Mouse (Mus musculus) natural killer cell, adult 2 months (primary cell): ENCODE results near the gene Traf3.

Experiments
- DNase-seq, 2 experiments: peaks; one replicate each; pipeline ENCODE4 v3.0.0; 2022; ENCODE audit warnings: low spot score in 2 of 2

The Traf3 gene

DNA sequence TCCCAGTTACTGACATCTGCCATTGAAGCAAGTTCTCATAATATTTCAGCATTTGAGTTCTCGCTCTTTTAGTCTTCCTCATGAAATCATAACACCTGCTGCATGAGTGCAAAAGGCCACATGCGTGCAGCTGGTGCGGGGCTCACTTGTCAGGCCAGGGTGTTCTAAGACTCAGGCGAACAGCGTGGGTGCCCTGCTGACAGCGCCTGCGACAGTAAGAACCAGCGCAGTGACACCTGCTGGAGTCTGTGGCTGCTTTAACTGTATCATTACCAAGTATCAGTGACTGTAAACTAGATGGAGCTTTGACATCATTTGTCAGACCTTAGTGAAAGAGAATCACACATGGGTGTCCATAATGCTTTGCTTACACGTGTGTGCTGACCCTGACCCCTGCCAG is 85.1 kb downstream of the Traf3 start:
- DNase-seq, result no peak

DNA sequence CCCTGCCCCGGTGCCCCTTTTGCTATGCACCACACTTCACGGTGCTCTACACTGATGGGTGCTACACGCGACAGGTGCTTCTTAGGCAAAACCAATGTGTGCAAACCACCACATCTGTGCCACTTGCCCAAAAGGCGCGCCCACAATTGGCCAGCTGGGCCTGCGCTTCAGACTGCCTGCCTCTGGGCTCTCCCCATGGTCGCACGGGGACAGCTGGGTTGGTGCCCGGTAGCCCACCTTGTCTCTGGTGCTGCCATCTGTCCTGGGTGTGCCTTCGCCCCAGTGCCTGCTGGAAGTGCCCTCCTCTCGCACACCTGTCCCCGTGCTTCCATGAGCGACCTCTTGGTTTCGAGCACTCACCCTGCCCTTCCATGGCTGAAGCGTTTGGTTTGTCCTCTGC is 97.5 kb downstream of the Traf3 start:
- no peak for DNase-seq

DNA sequence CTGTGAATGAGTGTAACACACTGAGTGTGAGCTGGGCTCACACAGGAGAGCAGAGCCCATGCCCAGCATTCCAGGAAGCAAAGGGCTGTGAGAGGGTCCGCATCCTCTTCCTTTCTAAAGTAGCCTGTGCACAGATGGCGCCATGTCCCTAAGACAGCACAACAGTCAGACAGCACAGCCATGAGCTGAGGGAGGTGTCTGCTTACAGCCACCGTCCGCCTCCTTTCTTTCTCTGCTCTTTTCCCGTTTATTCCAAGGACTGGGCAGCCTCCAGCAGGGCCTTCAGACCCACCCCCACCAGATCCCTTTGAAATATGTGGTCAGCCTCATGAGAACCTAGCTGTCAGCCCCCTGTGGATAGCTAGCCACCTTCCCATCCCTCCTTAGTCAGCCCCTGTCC is 99.0 kb downstream of the Traf3 start:
- DNase-seq, result no peak

DNA sequence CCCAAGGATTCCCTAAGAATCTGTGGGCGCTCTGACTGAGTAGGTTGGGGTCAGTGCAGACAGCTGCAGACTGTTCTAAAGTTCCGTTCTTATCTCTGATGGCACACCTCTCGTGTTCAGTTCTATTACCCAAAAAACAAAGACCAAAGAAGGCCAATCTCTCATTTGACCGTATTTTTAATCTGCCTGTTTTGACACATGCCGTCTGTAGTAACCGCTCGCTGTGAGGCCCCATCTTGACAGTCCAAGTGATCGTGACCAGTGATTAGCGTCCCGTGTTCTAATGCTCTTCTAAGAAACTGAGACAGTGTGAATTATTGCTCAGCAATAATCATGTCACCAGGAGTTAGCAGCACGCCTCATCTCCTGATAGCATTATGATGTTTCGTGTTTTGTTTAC is 100.4 kb downstream of the Traf3 start:
- DNase-seq, result no peak

DNA sequence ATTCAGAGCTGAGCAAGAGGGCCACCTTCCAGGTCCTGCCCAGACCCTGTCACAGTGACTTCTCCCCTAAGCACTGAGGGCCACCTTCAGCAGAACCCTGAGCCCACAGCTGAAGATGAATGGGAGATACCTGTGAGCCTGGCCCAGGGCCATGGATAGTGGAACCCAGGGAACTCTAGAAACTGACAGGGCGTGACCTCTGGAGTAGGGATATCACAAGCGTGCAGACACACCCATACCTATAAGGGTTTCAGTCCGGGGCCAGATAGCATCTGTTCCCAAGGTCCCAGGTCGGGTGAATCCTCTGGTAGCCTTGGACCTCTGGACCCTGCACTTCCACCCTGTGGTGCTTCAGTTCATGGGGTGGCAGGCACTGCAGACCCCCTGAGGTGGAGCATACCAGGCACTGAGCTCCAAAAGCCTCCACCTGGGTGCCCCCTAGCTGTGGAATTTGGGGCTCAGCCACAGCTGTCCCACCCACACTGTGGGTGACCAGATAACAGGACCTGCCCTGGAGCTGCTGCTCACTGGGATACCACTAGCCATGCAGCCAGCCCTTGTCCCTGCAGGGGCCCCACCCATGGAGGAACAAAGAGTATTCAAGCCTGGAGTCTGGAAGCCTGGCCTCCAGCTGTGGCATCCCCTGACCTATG is 101.6 kb downstream of the Traf3 start:
- DNase-seq, result no peak

DNA sequence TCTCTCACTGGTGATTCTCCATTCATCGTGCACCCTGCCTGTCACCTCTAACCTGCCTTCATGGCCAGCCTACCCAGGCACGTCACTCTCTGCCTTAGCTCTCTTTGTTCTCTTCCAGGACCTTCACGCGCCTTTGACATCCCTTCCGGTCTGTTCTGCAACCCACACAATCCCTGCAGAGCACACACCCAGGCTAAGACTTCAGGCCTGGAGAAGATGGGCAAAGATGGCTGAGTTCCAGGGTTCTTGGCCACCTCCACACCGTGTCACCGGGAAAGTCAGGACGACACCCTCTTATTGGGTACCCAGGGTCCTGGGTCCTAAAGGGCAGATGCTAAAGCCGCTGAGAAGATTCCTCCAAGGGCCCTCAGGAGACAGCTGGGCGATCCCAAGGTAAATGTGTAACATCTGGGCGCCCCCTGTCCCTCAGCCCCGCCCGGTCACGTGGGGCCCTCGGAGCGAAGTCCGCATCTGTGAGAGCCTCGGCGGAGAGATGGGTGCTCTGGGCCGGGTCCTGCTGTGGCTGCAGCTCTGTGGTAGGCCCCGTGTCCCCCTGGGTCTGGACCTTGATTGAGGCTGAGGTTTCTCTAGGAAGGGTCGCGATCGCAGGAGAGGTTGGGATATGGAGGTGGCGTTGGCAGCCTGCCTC is 104.6 kb downstream of the Traf3 start, which contains the start of gene Amn:
Amn (plus strand) TSS at position 467 of the 649 bp plus-strand sequence.
- no peak for DNase-seq

DNA sequence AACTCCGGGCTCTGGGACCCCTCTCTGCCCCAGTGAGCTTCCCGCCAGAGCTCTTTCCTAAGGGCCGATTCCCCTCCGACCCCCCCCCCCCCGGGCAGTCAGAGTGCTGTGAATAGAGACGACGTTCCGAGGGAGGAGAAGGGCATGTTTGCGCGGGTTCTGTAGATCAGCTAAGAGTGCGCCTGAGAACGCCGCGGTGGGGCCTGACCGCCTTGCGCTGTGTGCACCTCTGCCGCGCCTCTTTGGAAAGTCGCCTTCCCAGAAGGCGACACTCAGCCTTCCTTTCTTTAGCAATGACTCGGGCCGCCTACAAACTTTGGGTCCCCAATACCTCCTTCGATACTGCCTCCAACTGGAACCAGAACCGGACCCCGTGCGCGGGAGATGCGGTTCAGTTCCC is 105.2 kb downstream of the Traf3 start:
- no peak for DNase-seq

DNA sequence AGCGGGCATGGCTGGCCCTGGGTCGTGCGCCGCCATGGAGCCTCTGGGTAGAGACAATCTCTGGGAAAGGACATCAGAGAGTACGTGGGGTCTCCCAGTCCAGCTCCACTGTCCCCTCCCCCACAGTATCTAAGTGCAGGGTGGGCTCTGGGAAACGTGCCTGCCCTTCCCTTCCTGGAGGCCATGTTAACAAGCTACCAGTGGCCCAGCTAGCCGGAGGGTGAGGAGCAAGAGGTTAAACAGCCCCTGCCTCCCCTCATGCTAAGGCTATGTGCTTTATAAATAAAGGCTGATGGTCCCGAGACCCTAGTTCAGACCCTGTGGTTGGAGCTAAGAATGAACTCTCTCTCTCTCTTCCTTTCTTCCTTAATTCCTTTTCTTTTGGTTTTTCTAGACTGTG is 105.8 kb downstream of the Traf3 start:
- DNase-seq, result no peak

DNA sequence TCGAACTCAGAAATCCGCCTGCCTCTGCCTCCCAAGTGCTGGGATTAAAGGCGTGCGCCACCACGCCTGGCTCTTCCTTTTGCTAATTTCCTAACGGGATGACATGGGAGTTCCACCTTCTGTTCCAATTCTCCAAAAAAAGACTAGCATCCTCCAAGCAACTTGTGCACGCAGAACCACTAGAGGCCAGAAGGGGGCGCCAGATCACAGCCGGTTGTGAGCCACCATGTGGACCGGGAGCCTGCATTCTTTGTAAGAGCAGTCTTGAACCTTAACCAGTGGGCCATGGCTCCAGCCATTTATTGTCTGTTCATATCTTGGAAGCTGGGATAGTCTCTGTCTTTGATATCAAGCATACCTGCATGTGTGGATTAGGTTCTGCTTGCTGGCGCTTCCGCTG is 106.2 kb downstream of the Traf3 start:
- peak; percentile 19 to 53 for DNase-seq

DNA sequence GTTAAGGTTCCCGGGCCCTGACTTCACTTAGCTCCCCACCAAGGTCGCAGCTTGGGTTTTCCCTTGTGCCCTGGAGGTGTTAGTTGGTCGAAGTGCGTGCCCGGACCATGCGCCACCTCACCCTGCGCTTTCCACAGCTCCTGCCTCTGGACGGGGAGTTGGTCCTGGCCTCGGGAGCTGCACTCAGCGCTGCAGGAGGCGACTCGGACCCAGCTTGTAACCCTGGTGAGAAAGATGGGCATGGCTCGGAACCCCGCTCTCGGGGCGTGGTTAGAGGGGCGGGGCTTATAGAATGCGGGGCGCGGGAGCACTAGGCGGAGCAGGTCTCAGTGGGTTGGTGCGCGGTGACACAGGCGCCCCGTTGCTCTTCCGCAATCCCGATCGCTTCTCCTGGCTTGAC is 107.8 kb downstream of the Traf3 start:
- DNase-seq, result no peak

DNA sequence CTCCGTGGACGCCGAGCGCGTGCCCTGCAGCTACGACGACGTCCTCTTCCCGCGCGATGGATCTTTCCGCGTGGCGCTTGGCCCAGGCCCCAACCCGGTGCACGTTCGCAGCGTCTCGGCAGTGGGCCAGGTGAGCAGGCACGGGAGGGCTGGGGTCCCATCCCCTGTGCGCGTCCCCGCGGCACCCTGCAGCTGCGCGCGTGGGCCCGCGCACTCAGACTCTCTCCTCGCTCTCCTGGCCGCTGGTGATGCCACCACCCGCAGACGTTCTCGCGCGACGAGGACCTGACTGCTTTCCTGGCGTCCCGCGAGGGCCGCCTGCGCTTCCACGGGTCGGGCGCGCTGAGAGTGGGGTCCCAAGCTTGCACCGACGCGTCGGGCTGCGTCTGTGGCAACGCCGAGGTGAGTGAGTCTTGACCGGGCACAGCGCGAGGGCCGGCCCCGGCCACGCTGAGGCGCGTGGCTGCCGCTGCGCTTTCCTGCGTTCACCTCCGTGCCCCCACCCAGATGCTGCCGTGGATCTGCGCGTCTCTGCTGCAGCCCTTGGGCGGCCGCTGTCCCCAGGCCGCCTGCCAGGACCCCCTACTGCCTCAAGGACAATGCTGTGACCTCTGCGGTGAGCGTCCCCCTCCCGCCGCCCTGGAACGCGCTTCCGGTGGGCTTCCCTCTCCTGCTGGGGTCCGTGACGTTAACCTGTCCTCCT is 108.4 kb downstream of the Traf3 start:
- DNase-seq, result no peak

DNA sequence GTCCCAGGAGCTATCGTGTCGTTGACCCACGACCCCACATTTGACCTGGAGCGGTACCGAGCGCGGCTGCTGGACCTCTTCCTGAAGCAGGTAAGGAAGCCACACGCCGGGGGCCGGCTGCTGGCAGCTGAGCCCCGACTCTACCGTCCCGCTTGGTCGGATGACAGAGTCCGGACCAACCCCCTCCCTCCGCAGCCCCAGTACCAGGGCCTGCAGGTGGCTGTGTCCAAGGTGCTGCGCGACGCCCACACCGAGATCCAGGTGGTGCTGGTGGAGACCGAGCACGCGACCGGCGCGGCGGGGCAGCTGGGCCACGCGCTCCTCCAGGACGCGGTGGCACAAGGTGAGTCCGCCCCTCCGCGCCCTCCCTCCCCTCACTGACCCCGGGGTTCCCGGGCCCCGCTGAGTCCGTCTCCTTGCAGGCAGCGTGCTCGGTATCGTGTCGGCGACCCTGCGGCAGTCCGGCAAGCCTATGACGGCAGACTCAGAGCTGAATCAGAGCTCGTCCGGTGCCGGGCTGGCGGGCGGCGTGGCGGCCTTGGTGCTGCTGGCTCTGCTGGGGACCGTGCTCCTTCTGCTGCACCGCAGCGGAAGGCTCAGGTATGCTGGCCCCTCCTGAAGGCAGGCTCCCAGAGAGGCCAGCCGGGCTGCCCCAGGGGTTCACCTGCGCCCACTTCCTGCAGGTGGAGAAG is 109.1 kb downstream of the Traf3 start:
- no peak for DNase-seq

DNA sequence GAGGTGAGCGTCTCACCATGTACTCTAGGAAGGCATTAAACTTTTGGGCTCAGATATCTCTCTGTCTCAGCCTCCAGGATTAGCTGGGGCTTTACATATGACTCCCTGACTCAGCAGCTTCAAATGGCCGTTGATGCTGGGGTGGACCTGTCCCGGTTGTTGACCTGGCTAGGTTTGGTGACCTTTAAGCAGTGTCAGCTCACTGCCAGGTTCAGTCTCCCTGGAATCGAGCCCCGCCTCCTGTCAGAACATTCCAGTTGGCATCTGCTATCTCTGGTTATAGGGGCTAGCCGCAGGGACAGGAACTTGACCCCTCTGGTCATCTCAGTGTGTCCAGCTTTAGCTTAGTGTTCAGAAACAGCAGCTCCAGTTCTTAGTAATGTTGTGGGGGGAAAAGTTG is 110.2 kb downstream of the Traf3 start:
- DNase-seq, result no peak

DNA sequence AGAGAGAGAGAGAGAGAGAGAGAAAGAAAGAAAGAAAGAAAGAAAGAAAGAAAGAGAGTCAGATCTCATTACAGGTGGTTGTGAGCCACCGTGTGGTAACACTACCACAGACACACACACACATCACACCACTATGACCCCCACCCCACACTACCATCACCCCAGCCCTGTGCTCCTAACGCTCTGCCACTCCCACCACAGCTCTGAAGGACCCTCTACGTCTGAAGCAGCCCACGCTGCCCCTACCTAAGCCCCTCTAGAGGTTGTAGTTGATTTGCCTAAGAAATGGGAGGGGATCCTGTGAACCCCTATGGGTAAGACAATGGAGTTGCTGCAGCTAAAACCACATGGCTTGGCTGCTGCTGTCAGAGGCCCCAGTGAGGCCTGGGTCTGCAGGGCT is 117.4 kb downstream of the Traf3 start:
- no peak for DNase-seq

DNA sequence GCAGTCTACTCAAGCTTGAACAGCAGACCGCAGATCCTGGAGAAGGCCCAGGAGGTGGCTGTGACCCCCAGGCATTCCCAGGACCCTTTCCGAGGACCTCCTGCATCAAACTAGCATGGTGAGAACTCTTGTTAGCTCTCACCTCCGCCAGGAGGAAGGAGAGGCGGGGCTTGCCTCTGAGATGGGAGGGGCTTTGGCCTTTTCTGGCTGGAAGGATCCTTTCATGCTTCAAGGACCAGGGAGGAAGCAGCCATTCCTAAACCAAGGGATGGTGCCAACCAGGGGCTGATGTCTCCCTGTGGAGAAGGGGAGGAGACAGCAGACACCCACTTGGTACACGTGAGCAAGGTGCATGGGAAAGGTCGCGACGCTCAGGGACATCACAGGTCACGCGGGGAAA is 118.4 kb downstream of the Traf3 start:
- DNase-seq, result no peak

DNA sequence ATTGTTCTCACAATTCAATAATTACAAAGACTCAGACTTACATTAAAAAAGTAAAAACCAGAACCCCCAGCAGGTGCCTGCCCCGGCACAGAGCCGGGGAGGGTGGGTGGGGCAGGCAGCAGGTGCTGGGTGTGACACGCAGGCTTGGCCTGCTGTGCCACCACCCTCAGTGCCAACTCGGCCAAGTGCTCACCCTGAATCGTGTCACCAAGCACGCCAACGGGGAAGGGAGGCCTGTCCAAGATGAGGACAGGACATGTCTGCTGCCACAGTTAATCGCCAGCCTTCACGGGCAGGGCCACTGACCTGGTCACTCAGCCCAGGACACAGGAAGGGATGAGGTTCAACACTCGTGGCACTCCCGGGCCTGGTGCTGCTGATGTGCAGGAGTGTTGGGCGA is 126.9 kb downstream of the Traf3 start:
- no peak for DNase-seq

DNA sequence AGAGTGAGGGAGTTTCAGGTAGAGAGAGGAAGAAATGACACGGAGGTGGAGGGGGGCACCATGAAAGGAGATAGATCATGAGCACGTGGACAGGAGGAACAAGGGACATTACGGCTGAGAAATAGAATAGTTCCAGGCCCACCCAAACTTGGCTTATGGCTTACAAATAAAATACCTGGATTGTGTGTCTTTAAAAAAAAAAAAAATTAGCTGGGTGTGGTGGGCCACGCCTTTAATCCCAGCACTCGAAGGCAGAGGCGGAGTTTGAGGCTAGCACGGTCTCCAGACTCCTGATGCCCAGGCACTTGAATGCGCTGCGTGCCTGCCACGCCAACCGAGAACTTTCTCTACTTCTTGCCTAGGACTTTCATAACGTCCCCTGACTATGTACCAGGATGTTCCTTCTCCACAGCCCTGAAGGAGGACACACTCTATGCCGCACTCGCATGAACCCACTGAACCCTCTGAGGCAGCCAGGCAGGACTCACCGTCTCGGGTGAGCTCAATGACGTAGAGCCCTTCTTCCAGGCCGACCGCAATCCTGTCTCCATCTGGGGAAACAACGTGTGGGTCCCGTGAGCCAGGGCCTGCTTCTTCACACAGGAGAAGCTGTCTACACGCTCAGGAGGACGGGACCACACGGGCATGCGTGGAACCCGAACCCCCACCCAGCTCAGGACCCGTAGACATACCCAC is 135.3 kb downstream of the Traf3 start:
- DNase-seq, result no peak

DNA sequence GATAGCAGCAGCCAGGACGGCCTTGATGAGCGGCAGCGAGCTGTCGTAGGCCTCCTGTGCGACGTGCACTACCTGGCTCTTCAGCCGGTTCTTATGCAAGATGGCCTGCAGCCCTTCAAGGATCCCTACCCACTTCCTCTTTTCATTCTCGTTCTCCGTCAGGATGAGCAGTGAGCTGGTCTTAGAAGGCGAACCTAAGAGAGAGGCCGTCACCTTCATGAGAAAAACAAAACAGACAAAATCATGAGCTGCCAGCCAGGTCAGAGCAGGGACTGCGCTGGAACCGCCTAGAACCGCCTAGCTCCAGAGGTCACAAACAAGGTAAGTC is 135.8 kb downstream of the Traf3 start:
- DNase-seq, result no peak

DNA sequence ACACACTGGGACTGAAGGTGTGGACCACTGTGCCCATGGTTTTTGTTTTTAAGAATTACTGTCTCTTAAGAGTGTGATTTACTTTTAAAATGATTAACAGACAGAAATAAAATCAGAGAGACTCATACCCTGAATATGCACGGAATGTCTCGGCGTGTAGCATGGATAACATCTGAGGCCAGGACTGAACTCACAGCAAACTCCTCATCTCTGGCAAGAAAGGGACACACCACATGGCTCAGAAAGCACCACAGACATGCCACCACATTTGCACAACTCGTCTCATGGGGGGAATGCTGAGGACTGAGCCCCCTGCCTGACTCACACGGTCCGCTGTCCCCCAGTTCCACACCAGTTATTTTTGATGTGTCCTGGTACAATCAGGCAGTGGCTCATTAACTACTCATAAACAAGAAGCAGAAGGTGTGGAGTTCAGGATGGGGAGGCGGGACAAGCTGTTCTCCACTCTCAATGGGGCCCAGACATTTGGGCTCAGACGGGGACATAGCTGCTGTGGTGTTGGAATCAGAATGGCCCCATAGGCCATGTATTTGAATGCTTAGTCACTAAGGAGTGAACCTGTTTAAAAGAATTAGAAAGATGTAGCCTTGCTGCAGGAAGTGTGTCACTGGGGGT is 137.7 kb downstream of the Traf3 start:
- no peak for DNase-seq

DNA sequence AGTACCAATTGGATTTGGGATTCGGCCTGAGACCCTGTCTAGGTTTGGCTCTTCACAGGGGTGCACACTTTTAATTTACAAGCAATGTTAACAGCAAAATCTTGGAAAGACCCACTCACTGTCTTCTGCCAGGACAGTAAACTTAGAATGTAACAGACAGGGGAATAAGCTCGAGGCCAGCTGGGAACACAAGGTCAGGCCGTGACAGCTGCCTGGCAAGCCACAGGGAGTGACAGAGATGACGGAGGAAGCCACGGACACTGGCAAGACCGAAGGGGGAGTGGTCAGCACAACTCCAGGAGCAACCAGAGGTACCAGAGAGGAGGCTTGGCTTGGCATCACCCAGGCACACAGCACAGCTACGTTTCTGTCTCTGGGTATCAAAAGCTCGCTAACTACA is 140.7 kb downstream of the Traf3 start:
- DNase-seq, result no peak

DNA sequence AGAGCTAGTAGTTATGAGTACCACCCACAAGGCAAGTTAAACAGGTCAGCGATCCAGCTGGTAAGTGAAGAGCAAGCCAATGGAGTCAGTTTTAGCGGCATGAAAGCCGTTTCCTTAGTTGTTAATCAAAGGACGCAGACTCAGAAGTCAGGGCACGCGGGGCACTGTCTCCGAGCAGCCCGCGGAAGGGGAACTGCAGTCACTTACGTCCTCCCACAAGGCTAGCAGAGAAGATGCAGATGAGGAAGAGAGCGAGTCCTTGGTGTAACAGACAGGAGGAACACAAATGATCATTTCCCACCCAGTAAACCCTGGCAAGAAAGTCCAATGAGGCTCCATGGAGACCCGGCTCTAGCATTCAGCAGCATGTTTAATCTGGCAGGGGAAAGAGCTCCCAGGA is 143.1 kb downstream of the Traf3 start:
- no peak for DNase-seq

DNA sequence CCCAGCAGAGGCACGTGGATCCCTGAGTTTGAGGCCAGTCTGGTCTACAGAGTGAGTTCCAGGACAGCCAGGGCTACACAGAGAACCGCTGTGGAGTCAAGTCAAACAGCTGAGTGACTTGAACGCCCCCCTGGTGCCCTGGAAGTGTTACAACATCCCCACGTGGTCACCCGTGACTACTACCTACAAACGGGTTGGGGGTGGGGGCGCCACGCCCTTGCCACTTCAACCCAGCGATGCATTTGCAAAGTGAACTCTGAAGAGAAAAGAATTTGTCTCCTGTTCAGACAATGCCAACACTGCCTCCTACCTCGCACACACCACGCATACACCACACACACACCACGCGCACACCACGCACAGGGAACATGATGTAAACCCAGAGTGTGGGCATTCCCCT is 143.8 kb downstream of the Traf3 start:
- DNase-seq, result no peak
